Mouse (Mus musculus): ENCODE data around the gene Cyp24a1. TPM values are rescaled to one million over a fixed set of nuclear protein-coding genes. Genes with fewer than 3 reads are reported as not detected.

Cyp24a1 gene
- total RNA-seq (2021), result not detected

DNA sequence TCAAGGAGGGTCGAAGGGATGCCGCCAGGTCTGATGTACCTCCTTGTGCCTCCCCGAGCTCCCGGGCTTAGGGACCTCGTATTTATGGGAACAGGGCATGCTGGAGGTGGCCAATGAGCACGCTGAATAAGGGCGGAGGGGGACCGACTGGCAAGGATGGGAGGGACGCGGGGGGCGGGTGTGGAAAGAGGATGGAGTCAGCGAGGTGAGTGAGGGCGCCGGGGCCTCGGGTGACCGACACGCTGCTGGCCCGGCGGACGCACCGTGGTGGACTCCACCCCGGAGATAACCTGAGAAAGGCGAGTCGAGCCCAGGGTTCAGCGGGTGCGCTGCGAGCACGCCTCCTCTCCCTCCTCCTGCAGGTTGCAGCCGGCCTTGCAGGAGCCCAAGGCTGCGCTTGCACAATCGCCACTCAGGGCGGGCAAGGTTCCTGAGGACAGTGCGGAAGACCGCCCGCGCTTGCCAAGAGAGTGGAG lies at the start of gene Cyp24a1:
Cyp24a1 (minus strand) TSS at position 55 of the 476 bp plus-strand sequence.
- DNase-seq, result peak; percentile 34
- intact Hi-C loops (cut with DNase I), result no loop called here

GRCm38 (mm10) chr2:170545745-170546144 lies 48.8 kb upstream of the Cyp24a1 start:
- intact Hi-C loops (cut with DNase I), result no loop called here

GRCm38 (mm10) chr2:170544950-170545349 lies 48.0 kb upstream of the Cyp24a1 start:
- no peak for DNase-seq
- intact Hi-C loops (cut with DNase I), result no loop called here

More at GRCm38 (mm10) chr2:170545745-170546144, 48.8 kb upstream of the Cyp24a1 start:
- no peak for DNase-seq

- intact Hi-C loops (cut with DNase I), result no loop called here
These were observed 47.2 kb upstream of the Cyp24a1 start for GRCm38 (mm10) chr2:170544159-170544558.

GRCm38 (mm10) chr2:170543625-170544024 lies 46.7 kb upstream of the Cyp24a1 start:
- intact Hi-C loops (cut with DNase I), result no loop called here

More at GRCm38 (mm10) chr2:170544159-170544558, 47.2 kb upstream of the Cyp24a1 start:
- no peak for DNase-seq

DNA sequence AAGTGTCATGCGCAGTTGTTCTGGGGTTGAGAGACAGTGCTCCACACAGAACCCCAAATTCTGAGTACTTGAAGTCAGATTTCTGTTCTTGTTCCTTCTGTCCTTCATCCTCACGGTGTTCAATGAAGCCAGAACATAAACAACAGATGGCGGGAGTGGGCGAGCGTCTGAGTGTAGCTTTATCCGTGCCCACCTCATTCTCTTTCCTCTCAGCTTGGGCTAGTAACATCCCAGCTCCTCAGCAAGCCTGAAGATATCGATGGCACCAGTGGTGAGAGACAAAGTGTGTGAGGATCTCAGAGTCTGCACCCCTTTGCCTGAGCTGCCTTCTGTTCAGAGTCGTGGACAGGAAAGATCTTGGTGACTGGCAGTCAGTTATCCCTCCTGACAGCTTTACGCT lies 42.3 kb upstream of the Cyp24a1 start:
- DNase-seq, result no peak
- intact Hi-C loops (cut with DNase I), result no loop called here

More at GRCm38 (mm10) chr2:170543625-170544024, 46.7 kb upstream of the Cyp24a1 start:
- DNase-seq, result no peak

DNA sequence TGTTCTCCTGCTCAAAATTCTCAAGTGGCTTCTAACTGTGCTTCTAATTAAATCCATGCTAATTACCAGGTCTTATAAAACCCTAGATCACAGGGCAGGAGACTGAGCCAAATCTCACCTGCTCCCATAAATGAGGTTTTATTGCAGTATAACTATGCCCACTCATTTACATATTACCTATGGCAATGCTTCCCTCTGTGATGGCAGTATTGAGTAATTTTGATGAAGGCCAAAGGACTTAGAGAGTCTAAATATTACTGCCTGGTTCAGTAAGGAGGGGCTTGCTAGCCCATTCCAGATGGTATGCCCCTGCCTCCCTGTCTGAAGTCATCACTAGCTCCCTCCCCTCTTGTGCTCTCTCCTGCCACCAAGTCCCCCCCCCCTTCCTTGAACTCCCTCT lies 38.9 kb upstream of the Cyp24a1 start:
- DNase-seq, result no peak
- intact Hi-C loops (cut with DNase I), result no loop called here

DNA sequence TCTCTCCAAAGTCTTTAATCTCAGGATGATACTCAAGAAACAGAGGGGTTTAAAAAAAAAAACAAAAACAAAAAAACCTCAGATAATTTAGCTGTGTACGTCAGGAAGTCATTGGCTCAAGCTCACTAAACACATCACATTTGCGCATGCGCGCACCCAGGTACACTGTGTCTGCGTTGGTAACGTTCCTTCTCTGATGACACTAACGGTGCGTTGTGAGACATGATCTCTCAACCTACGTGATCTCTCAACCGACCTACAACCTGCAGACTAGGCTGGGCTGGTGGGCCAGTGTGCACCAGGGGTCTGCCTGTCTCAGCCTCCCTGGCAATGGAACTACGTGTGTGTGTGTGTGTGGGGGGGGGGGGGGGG lies 37.8 kb upstream of the Cyp24a1 start:
- intact Hi-C loops (cut with DNase I), result no loop called here
- DNase-seq, result no peak

DNA sequence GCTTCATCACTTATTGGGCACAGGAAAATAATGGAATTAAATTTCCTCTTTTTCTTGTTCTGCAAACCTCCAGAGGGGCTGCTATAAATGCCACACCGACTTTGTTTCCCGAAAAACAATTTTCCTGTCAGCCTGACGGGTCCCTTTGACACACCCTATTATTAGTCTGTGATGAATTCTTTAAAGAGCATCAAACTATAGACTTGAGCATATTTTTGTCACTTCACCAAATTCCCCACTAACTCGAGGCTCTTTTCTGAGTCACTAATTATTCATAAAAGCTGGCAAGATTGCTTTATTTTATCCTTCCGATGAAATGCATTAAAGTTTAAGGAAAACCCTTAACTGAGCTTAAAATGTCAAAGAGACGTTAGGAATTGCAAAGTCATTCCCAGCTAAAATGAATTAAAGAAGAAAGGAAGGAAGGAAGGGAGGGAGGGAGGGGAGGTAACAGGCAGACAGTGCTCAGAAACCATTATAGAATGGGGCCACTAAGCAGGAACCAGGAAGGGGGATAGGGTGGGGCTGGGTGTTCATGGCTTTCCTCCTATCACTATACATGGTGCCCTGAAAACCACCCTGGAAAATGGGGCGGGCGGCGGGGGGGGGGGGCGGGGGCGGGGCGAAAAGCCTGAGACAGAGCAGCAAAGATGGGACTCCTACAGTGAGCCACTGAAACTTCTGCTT lies 37.3 kb upstream of the Cyp24a1 start:
- DNase-seq, result no peak
- intact Hi-C loops (cut with DNase I), result no loop called here

GRCm38 (mm10) chr2:170530256-170530655 lies 33.3 kb upstream of the Cyp24a1 start:
- intact Hi-C loops (cut with DNase I), result no loop called here
- DNase-seq, result no peak

DNA sequence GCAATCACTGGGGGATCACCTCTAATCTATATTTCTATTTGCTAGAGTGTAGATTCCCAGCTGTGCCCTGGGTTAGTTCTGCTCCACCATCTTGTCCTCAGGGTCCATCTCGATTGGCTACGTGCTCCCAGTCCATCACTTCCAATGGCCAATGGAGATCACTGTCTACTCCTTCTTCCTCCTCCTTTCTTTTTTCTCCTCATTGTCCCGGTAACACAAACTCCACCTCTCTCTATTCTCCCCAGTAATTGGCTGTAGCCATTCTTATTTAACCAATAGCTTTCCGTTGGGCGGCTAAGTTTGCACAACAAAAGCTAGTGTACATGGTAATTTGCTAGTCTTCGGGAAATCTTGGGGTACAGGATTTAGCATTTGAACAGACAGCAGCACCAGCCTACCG lies 32.8 kb upstream of the Cyp24a1 start:
- DNase-seq, result no peak
- intact Hi-C loops (cut with DNase I), result loop anchor here (10.0 kb wide), 1 partner anchor 215 kb away; no protein-coding TSS in a partner anchor

GRCm38 (mm10) chr2:170528061-170528460 lies 31.1 kb upstream of the Cyp24a1 start:
- DNase-seq, result no peak
- intact Hi-C loops (cut with DNase I), result loop anchor here (10.0 kb wide), 1 partner anchor 217 kb away; no protein-coding TSS in a partner anchor

DNA sequence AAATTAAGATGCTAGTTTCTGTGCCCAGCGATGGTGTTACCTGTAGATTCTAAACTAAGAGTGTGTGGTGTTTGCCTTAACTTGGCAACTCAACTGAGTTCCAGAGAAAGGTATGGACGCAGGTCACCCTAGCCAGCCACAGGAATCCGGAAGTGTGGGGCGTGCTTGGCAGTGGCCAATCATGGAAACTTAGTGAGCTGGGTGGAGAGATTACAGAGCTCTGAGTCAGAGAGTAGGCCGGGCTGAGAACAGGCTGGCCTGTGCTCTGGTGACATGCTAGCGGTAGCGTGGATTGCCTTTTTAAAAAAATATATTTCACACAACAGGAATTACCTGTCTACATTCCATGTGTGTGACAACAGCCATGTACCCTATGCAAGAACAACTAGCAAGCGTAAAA lies 29.6 kb upstream of the Cyp24a1 start:
- intact Hi-C loops (cut with DNase I), result loop anchor here (10.0 kb wide), 1 partner anchor 218 kb away; no protein-coding TSS in a partner anchor
- DNase-seq, result no peak

DNA sequence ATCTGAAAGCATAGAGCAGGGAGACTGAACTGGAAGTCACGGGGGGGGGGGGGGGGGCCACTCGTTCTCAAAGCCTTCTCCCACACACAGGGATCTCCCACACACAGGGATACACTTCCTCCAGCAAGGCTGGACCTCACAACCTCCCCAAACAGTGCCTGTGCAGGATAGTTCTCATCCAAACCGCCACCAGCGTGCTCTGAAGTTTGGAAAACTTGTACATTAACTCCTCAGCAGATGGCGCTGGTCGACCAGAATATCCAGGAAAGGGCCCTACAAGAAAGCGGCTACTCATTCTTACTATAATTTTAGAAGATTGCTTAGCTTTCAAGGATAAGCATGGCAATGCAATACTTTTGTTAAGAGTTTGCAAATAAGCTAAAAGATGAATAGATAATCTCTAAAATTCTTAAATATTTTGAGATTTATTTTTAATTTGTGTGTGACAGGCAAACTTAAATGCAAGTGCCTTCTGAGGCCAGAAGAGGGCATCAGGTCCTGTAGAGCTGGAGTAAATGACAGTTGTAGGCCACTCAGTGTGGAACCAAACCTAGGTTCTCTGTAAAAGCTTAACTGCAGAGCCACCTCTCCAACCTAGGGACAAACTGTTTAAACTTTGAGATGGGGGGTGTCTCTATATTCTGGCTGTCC lies 23.5 kb upstream of the Cyp24a1 start:
- intact Hi-C loops (cut with DNase I), result loop anchor here (1.0 to 10.0 kb wide), 4 partner anchors 76 to 1697 kb away; no protein-coding TSS in a partner anchor
- peak; percentile 66 for DNase-seq

DNA sequence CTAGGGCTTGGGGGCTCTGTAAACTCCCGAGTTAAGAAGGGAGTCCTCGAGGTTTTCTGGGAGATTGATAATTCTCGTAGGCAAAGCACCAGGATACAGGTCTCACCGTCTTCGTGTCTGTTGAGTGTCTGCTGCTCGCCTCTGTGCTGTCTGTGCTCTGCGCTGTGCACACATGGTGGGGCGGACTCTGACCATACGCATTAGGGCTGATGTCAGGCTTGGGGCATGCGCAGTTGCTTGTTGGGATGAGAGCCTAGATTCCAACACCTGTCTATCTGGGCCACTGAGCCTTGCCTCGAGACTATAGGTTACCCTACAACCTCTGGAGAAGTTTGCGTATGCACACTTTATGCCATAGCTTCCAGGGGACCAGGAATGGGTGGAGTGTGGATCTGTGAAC lies 16.8 kb upstream of the Cyp24a1 start:
- no peak for DNase-seq
- intact Hi-C loops (cut with DNase I), result no loop called here

- intact Hi-C loops (cut with DNase I), result no loop called here
- DNase-seq, result peak; percentile 92
These were observed 14.3 kb upstream of the Cyp24a1 start for GRCm38 (mm10) chr2:170511073-170511891.

DNA sequence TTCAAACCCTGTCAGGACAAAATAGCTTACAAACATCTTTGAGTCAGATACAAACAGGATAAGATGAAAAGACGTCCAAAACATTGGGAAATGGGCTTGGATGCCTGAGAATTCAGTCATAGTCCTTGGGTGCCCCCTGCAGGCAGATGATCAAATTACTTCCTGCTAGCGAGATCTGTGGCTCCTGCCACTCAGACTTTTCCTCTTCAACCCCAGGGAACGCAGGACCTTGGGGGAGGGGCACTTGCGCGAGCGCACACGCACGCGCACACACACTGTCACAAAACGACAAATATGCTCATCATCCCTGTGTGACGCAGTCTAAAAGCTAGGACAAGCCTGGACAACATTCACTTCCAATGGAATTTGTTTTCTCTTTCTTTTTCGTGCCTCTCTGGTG lies 11.9 kb upstream of the Cyp24a1 start:
- intact Hi-C loops (cut with DNase I), result loop anchor here (5.0 kb wide), 1 partner anchor 392 kb away; no protein-coding TSS in a partner anchor
- DNase-seq, result peak; percentile 93

DNA sequence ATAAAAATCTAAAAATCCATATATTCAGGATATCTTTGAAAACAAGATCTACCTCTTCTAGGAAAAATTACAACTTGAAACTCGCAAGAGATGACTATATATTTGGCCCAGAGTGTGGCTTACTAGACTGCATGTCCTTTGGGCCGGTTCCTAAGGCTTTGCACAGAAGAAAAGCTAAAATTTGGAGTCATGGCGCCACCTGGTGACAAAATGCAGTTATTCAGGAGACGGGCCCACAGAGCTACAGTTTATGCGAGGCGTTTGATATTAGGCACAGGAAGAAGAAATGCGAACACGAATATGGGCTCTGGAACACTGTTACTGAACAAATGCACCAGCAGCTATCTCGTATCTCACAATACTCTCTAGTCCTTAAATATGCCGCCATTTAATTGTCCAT lies 10.8 kb upstream of the Cyp24a1 start:
- intact Hi-C loops (cut with DNase I), result loop anchor here (1.0 to 5.0 kb wide), 3 partner anchors 56 to 390 kb away; no protein-coding TSS in a partner anchor
- peak; percentile 83 for DNase-seq

DNA sequence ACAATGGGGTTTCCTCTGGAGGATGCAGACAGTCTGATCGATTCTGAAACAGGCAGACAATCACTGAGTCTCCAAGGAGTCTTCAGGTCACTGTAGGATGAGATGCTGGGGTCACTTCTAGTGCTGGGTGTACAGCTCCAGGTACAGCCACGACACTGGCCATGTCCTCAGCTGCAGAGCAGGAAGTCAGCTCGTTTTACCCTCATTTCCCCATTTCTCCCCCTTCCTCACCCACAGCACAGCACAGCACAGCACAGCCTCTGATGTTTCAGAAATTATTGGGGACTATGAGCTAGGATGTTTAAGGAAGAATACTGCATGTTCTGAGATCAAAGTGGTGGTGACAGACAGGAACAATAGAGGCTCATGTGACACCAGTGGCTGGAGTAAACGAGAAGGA lies 7.0 kb upstream of the Cyp24a1 start:
- intact Hi-C loops (cut with DNase I), result no loop called here
- no peak for DNase-seq

GRCm38 (mm10) chr2:170503343-170503742 lies 6.4 kb upstream of the Cyp24a1 start:
- DNase-seq, result no peak
- intact Hi-C loops (cut with DNase I), result no loop called here

- no peak for DNase-seq
- intact Hi-C loops (cut with DNase I), result no loop called here
These were observed 1.1 kb upstream of the Cyp24a1 start for GRCm38 (mm10) chr2:170498011-170498410.
